Mouse (Mus musculus) cerebellum, adult (tissue): ENCODE measurements around the gene Mmp23.
A peak's percentile ranks its signal among the peaks of the same experiment; 100 is the strongest.
"Not testable (repeated sequence)": the region's sequence is repeated elsewhere in the genome, so short reads cannot be mapped to it uniquely, and the experiment has no call there.

ENCODE experiments used
- ATAC-seq: cut with Nextera tagmentation; 2 replicates; pipeline ENCODE4 v1.9.2; 2017; ENCODE audit warnings: mild to moderate bottlenecking, moderate library complexity, mixed read lengths; ENCODE audit not compliant: insufficient number of reproducible peaks, low FRiP score, low TSS enrichment

Mmp23 gene

DNA sequence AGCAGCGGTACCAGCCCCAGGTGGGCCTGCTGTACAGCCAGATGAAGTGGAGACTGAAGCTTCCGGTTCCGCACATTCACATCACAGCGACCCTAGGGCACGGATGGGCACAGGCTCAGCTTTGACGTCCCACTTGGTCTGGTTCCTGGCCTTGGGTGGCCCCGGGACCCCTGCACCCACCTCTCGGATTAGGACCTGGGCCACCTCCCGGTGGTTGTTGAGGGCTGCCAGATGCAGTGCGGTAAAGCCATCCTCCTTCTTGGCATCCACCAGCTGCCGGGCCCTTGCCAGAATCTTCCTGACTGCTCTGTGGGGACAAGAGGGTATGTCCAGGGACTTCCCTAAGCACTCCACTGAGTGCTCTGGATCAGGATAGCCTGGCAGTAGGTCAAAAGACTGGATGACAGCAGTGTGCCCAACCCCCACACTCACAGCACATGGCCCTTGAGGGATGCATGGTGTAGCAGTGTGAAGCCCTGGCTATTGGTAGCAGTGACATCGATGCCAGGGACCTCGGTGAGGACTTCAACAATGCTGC lies 3.1 kb upstream of the Mmp23 start:
- ATAC-seq, result no peak

DNA sequence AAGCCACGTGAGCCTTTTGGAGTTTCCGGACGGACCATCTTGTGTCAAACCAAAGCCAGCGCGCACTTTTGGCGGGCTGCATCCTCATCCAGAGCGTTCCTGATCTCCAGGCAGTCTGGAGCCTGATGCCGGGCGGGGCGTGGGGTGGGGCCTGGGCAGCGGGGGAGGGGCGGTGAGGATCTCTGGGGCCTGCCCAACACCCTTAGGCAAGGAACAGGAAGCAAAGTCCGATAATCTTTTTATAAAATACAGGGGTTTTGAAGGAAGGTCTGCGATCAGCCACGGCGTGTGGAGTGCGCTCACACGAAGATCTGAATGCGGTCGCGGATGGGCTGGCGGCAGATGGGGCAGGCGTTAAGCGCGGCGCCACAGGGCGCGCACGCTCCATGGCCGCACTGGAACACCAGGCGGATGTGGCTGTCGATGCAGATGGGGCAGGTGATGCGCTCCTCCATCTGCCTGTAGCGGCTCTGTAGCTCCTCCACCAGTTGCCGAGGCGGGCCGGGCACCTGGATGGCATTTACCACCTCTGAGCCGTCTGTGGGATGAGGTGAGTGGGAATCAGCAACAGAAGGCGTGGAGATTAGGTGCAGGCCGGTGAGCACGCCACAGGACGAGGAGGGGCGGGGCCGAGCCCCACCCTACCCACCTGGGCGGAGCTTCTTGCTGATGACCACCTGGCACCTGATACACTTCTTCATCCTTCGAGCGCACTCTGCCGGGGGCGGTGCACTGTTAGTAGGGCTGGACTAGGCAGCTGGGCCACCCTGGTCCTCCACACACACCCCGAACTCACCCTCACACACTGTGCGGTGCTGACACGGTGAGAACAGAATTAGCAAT lies 1.5 kb upstream of the Mmp23 start:
- peak; percentile 41; the same call in 1 of the 2 replicates for ATAC-seq

DNA sequence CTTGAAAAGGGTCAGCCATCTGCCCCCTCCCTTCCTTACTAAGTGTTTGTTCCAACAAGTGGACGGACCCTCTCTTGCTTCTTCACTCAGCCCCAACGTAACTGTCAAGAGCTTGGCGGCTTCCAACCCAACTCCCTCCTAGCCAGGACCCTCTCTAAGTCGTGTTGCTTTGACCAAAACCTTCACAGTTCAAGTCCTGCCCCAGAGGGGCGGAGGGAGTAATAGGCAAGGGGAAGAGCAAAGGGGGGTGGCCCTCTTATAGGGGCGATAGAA lies 935 bp upstream of the Mmp23 start:
- ATAC-seq, result no peak

DNA sequence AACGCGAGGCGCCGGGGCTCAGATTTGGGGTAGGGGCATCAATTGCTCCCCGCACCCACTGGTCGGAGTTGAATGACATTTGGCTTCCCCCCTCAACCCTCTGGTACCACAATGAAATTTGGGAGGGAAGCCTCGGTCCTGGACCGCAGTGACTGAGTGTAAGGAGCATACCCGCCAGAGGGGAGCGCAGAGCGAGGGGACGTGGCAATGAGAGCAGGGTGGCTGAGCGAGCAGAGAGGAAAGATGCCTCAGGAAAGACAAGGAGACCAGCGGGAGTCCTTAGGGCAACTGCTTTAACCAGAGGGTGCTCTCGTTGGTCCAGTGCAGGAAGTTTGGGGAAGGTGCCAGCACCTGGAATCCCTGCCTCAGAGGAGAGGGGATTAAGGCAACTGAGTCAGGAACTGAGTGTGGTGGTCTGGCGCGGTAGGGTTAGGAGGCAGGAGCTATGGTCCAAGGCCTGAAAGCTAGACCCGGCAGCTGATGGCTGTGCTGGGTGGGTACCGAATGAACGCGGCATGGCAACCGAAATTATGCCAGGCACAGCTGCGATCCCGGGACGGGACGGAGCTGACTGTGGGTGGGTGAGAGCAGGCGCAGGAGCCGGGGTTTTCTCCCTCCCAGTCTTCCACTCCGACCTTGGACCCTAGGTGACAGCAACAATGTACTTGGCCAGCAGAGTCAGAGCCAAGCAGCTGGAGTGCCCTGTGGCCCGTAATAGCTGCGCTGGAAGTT lies 433 bp upstream of the Mmp23 start:
- ATAC-seq, result no peak

DNA sequence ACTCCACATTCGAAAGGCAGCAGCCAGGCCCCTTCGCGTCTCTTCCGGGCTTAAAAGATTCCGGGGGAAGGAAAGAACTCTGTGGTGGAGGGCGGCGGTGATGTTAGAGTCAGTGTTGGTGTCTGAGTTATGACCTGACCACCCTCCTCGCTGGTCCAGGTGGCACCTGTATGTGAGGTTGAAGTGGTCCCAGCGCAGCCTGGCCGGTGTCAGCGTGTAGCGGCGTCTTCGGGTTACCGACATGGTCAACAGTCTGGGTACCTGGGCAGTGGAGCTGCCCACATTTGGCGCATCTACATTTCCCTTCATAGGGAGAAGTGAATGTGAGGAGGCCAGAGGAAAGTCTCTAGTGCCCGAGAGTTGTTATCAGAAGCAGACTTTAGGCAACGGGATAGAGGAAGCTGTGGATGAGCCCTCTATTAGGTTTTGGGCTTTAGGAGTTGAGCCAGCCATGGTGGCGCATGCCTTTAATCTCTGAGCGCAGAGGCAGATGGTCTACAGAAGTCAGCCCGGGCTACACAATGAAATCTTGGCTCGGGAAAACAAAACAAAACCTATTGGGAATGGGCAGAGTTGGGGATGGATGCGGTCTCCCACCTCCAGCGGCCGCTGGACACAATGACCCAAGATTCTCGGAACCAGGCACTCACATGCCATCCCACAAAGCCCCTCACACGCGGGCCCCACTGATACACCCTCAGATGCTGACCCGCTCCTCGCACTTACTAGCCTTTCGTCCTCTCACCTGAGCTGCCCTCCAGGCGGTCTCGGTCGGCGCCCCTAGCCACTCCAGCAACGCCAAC lies 700 bp downstream of the Mmp23 start:
- no peak for ATAC-seq

DNA sequence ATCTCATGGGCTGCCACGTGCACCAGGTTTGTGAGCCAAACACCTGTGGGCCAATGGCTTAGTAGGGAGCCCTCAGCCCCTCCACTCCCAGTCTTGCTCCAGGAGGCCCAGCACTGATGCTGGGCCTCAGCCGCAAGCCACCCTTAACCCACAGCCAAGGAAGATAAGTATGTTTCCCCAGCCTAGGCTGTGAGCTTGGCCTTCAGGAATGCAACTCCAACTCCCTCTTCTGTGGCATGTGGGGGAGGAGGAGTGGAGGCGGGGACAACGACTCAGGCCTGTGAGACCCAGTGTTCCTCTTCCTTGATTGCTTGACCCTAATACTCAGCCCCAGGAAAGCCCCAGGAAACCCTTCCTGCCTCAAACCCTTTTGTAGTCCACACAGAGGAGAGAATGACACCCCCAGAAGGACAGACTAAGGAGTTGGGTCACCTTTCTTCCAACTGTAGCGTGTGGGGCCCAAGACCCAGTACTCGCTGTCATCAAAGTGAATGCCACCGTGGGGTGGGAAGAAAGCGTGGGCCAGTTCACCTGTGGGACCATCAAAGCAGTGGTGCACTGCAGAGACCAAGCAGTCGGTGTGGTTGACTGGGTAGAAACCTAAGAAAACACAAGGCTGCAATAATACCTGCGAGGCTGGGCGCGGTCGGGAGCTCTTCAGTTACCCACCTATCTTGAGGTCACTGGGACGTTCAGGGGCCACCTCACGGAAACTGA lies 1.5 kb downstream of the Mmp23 start:
- no peak for ATAC-seq

DNA sequence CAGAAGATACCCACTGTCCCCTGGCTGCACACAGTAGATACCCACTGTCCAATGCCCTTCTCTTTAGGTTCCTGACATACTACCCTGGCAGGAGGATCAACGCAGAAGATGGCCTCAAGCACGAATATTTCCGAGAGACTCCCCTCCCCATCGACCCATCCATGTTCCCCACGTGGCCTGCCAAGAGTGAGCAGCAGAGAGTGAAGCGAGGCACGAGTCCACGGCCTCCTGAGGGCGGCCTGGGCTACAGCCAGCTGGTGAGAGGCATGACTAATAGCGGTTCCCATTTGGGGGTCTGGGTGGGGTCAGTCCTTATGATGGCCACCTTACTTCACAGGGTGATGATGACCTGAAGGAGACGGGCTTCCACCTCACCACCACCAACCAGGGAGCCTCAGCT lies 3.8 kb downstream of the Mmp23 start:
- no peak for ATAC-seq

DNA sequence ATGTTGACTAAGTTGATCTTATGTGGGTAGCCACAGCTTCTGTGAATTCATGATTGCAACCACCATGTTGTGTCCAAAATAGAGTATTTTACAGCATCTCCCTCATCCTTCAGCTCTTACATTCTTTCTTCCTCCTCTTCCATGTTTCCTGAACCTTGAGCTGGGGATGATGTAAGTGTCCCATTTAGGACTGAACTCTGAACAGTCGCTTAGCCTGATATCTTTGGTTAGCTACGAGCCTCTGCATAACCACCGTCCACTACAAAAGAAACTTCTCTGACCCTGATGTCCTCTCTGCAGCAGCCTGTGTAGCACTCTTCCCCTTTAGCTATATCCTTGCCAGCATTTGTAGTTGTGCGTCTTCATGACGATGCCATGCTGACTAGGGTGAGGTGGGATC lies 7.5 kb downstream of the Mmp23 start:
- ATAC-seq, result no peak

DNA sequence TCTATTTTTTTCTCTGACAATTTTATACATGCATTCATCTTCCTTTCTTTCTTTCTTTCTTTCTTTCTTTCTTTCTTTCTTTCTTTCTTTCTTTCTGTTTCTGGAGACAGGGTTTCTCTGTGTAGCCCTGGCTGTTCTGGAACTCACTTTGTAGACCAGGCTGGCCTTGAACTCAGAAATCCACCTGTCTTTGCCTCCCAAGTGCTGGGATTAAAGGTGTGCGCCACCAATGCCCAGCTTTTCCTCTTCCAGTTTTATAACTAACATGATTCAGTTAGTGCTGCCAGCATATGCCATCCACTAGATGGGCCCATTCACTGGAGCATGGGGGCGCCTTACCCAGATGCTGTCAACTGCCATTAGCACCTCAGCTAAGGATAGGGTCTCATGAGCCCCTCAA lies 7.9 kb downstream of the Mmp23 start, which contains the start of gene Gm10563:
TSS of gene Gm10563 (minus strand) at position 101 of the 400 bp plus-strand sequence.
- ATAC-seq, result not testable (repeated sequence)

DNA sequence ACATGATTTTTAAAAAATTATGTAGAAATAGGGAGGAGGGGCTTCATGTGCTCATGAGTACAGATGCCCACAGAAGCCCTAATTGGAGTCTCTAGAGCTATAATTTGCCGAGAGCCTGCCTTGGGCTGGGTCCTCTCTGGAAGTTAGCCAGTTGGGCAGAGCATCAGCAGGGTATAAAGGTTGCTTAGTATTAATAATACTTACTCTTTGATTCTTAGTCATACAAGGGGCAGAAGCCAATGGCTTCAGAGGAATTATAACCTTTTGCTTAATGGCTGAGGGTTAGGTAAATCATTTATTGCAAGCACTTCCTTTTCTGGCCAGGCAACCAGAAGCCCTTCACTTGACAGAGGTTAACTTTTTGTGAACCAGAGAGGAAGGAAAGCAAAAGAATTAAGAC lies 9.7 kb downstream of the Mmp23 start:
- ATAC-seq, result no peak

DNA sequence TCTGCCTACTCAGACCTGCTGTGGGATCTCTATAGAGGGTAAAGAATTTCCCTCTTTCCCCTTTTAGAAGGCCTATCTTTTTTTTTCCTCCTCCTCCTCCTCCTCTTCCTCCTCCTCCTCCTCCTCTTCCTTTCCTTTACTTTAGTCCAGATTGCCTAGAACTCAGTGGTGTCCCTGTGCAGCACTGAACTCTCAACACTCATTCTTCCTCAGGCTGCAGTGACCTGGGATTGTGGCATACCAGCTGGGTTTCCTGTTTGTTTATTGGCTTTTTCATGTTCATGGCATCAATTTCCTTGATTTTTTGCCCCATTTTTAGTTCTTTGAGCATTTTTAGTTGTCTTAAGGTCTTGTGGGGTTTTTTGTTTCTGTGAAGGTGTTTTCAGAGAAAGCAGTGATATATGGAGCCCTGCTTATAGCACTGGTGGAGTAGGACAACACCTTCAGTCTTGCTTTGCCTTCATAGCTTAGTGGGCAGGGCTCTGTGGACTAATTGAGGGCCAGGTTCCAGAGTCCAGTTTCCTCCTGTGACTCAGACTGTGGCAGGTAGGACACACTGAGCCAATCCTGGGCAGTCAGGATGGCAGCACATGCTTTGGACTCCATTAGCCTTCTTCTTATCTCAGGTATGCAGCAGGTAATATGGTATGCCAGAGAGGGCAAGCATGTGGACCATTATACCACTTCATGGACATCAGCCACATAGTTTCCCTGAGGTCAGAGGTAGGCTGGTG lies 17.3 kb downstream of the Mmp23 start:
- ATAC-seq, result no peak

DNA sequence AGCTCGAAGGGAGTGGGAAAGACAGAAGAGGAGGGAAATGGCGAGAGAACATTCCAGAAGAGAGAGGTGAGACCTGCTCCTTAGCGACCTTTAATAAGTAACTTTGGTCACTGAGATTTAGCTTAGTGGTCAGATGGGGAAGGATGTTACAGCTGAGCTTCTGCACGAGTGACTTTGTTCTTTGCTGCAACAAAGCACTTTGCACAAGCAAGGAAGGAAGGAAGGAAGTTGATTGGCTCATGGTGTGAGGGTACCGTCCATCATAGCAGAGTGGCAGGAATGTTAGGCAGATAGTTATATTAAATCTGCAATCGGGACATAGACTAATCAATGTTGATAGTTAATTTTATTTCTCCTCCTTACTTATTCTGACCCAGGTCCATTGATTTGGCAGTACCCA lies 22.9 kb downstream of the Mmp23 start:
- no peak for ATAC-seq

DNA sequence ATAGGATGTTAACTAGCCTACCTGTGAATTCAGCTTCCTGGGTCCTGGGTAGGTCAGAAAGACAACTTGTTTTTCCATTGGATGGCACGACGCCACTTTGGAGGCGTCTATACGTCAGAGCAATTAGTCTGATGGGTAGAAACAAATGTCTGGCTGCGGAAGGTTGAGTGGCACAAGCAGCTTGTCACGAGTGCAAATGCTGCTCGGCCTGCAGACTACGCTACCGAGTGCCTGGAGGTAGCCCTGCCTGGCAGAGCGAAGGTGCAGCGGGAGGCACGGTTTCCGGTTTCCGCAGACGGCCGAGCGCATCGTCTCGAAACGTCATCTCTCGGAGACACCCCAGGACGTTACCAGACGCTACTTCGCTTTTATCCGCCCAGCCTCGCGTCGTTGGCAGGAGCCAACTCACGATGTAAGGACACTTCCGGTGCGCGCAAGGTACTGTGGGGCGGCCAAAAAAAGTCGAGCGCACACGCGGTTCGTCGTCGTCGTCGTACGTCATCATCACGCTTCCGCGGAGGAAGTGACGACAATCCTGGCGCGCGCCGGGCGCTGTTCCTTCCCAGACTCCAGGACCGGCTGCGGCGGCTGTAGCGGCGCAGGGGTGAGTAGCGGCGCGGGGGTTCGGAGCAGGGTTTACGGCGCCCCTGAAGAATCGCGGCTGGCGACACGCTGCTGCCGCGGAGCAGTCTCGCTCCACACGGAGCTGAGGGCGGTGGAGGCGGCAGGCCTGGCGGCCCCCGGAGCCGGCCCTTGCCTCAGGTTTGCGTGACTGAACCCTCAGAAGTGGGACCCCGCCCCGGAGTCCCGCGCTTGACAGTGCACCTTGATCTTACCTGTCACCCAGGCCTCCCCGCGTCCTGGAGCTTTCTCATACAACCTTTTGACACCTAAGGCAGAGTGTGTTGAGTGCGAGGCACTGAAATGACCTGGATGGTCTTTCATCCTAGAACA lies 28.6 kb downstream of the Mmp23 start, which contains the start of gene Cdk11b:
TSS of gene Cdk11b (plus strand) at position 517 of the 954 bp plus-strand sequence.
- peak; percentile 98 for ATAC-seq

DNA sequence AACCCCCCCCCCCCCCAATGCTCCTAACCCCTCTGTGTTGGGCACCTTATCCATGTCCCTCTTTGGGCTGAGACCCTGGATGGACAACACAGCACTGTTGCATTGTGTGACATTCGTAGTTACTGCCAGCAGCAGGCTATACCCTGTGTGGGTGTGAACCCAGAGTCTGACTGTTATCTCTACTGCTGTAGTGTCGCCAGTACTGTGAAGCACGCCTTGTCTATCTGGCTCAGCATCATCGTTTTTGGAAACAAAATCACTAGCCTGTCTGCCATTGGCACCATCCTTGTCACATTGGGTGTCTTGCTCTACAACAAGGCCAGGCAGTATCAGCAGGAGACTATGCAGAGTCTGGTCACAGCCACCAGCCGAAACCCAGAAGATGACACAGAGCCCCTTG lies 34.9 kb downstream of the Mmp23 start:
- no peak for ATAC-seq

DNA sequence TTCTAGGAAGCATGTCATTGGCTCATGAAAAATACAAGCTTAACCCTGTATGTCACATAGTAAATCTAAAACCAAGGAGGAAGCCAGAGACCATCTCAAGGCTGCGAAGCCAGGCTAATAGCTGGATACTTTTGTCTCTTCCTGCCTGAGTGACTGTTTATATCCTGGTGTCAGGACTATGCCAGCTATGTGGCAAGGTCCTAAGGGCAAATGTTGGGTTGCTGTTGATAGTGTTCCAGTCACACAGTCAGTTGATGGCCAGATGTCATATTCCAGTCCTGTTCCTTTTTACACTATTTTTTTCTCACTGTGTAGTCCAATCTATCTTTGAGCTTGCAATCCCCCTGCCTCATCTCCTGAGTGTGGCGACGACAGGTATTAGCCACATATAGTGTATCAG lies 39.9 kb downstream of the Mmp23 start:
- no peak for ATAC-seq

DNA sequence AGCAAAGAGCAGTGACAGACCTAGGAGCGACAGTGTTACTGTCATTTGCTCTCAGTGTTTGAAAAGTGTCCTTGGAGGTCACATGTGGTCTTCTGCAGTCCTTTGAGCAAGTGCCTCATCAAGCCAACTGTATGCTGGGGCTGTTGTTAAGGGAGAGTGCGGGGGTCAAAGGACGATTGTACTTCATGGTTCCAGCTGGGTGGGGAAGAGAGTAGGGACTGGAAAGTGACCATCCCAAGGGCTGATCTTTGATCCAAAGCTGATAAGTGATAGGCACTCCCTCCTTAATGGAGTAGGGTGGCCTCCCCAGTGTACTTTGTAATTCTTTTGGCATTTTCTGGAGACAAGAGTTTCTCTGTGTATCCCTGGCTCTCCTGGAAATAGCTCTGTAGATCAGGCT lies 41.3 kb downstream of the Mmp23 start:
- no peak for ATAC-seq

DNA sequence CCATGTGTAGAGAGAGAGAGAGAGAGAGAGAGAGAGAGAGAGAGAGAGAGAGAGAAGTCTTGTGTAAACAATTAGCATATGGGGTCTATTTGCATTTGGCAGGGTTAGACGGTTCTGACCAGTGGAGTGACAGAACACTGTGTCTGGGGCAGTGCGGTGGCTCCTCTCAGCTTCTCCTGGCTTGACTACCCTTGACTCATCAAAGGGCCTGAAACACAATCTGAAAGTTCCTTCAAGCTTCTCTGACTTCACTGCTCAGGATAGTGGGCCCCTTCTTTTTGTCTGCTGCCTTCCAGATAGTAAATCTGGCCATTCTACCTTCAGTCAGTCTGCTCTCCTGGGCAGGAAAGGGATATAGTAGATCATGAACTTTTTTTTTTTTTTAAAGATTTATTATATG lies 46.4 kb downstream of the Mmp23 start:
- no peak for ATAC-seq

DNA sequence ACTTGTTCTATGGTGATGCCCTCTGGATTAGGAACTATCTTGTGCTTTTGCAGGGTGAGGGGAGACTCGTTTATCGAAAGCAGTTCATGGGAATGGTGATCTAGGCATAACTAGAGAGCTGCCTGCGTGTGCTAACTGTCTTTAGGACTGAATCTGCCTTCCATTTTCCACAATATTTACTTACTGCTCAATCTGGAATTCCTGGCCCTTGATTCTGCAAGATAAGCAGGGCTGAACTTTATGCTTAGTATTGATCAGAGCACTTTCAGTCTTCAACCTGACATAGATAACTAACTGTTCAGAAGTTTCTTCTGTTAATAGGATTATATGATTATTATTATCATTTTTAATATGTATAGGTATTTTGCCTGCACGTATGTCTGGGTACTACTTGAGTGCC lies 48.1 kb downstream of the Mmp23 start:
- no peak for ATAC-seq
